In the genomic region with DNA sequence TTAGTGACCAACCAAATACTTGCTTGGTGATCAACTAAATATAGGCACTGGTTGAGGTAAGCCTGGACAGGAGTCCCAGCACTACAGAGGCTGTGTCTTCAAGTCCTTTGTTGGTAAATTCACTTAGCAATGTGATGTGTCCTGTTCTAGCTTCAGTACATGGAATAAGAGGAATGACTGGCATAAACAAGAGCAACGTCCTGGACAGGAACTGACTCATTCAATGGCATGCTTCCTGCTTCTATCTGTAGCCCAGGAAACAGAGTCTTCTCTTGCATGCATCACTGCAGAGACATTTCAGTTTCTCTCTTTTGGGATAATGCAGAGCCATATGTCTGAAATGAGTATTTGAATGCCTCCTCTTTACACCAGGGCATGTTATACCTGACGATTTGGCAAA, we compare ENCODE assay signal across 9 mouse cellular contexts.
"Had no signal": no experiment of that assay in that cellular context is flagged by ENCODE, and none has a peak within 500 bp of the region (broad histone marks: within the 10 kb centered on the region; RNA-seq: fewer than 3 reads in every experiment).

No protein-coding gene starts in this region.

- DNase-seq: liver, postnatal 0 days; lung, adult 2 months; lung, postnatal 14 days; lung, postnatal 36 days; right cerebral cortex, postnatal 14 days; spleen, adult 18-20 months; thymus, adult 18-20 months; thymus, postnatal 25 days; thymus, postnatal 4 days had no signal
